Mouse (Mus musculus) heart, embryonic 14.5 days (tissue): Measurements from ENCODE around the gene Sept5. TPM values are rescaled to one million over a fixed set of nuclear protein-coding genes. Genes with fewer than 3 reads are reported as not detected.

Source experiments
- ATAC-seq: fragments of 200-750 bp; cut with Nextera tagmentation; 2 replicates; pipeline ENCODE4 v1.8.0; 2017; ENCODE audit warnings: low read depth, moderate TSS enrichment; ENCODE audit not compliant: insufficient number of reproducible peaks, insufficient read depth, low FRiP score
- H3K27ac ChIP-seq, 2 experiments: fragments of 200-500 bp in 1 of 2; fragments of 300-500 bp in 1 of 2; sonication (generic) in 1 of 2; replicated peaks in 1 of 2; 2 replicates each; pipeline ENCODE4 v1.5.1; 2012 to 2014; ENCODE audit warnings: low read depth in 2 of 2, low read length in 2 of 2, control low read depth in 1 of 2, mild to moderate bottlenecking in 1 of 2, mixed read lengths in 1 of 2; ENCODE audit not compliant: control insufficient read depth in 1 of 2, insufficient read depth in 1 of 2
- H3K27me3 ChIP-seq: fragments of 300-500 bp; sonication (generic); 2 replicates; pipeline ENCODE4 v1.6.1; 2014; ENCODE audit warnings: mild to moderate bottlenecking, low read length, control low read depth; ENCODE audit not compliant: control insufficient read depth, insufficient read depth
- H3K36me3 ChIP-seq: fragments of 300-500 bp; sonication (generic); 2 replicates; pipeline ENCODE4 v1.6.1; 2014; ENCODE audit warnings: mild to moderate bottlenecking, control low read depth, low read length, mixed read lengths; ENCODE audit not compliant: control insufficient read depth, insufficient read depth
- H3K4me1 ChIP-seq, 2 experiments: fragments of 200-500 bp in 1 of 2; fragments of 300-500 bp in 1 of 2; sonication (generic) in 1 of 2; 2 replicates each; pipeline ENCODE4 v1.6.1; 2012 to 2014; ENCODE audit warnings: low read length in 2 of 2, control low read depth in 1 of 2, mixed read lengths in 1 of 2; ENCODE audit not compliant: control insufficient read depth in 2 of 2, insufficient read depth in 2 of 2
- H3K4me2 ChIP-seq: fragments of 300-500 bp; sonication (generic); 2 replicates; pipeline ENCODE4 v1.6.1; 2014; ENCODE audit warnings: mild to moderate bottlenecking, low read length
- H3K4me3 ChIP-seq, 2 experiments: fragments of 200-500 bp in 1 of 2; fragments of 300-500 bp in 1 of 2; sonication (generic) in 1 of 2; 2 replicates each; pipeline ENCODE4 v1.5.1; 2012 to 2014; ENCODE audit warnings: low read length in 2 of 2, mild to moderate bottlenecking in 2 of 2, control low read depth in 1 of 2, low read depth in 1 of 2, moderate library complexity in 1 of 2; ENCODE audit not compliant: control insufficient read depth in 1 of 2, insufficient read depth in 1 of 2
- H3K9ac ChIP-seq: fragments of 300-500 bp; sonication (generic); 2 replicates; pipeline ENCODE4 v1.6.1; 2014; ENCODE audit warnings: mild to moderate bottlenecking, low read length
- H3K9me3 ChIP-seq: fragments of 300-500 bp; sonication (generic); 2 replicates; pipeline ENCODE4 v1.6.1; 2016; ENCODE audit warnings: low read length, control low read depth; ENCODE audit not compliant: control insufficient read depth
- WGBS: fragments of 180-500 bp; shearing (Covaris S2); extraction: QIAGEN DNeasy Blood & Tissue Kit; methylation state at CpG from one replicate; pipeline ENCODE4 v1.1.7; 2014; 5-methylcytosine and 5-hydroxymethylcytosine counted together
- polyA plus RNA-seq: library from polyadenylated mRNA; unstranded; fragments of >200 nt; fragmentation: Nextera tagmentation; extraction: Ambion mirVana; gene quantifications from 2 replicates; pipeline ENCODE4 v1.2.1, GENCODE M21; 2014

Gene Sept5
- polyA plus RNA-seq, 1 experiment from 2014 or later: 7.3 TPM

DNA sequence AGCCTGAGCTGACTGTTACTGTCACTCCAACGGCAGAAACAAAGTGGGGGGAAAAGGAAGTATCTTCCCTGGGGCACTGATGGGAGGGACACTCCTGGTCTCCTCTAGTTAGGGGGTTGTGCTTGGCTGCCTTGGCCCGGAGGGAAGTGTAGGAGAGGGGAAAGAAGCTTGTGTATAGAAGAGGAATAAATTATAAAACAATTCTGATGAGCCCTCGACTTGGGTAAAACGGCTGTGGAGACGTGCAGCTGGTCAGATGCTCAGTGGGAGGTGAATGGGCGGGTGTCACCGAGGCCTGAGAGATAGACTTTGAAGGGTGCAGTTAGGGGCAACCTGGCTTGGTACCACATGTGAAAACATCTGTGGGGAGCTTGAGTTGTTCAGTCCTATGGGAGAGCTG lies 1.4 kb upstream of the Sept5 start:
- H3K4me2 ChIP-seq: no peak overlapping the region
- no peak overlapping the region for H3K4me3 ChIP-seq
- no peaks in the 10 kb centered on the region for H3K36me3 ChIP-seq
- peaks cover 4 to 10% of the 10 kb centered on the region in 2 experiments; a peak in 3 of 4 replicates for H3K4me1 ChIP-seq
- no peak for ATAC-seq
- no peak overlapping the region for H3K27ac ChIP-seq
- H3K9ac ChIP-seq: no peak overlapping the region
- H3K27me3 ChIP-seq: peaks cover 41% of the 10 kb centered on the region
- no peaks in the 10 kb centered on the region for H3K9me3 ChIP-seq
- 63% methylated on average over 7 of the region's 7 CpGs for WGBS

DNA sequence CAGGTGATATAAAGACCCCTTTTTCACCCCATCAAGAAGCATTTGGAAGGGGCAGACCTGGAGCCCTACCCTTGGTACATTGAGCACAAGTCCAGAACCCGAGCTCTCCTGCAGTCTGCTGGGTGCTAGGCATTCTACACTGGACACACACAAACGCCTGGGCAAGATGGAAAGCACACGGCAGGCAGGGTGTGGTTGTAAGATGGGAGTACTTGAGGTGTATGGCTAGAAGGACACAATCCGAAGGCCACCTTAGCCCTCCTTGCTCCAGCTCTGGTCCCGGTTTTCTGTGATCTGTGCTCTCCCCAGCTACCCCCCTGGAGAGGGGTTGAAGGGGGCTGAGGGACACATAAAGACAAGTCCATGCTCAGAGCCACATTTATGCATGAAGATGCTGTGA lies 537 bp upstream of the Sept5 start:
- H3K27me3 ChIP-seq: peaks cover 49% of the 10 kb centered on the region
- H3K9me3 ChIP-seq: no peaks in the 10 kb centered on the region
- ATAC-seq: no peak
- peaks cover 11 to 19% of the 10 kb centered on the region in 2 experiments; a peak in 3 of 4 replicates for H3K4me1 ChIP-seq
- peak overlapping the region; percentile 51 to 74 for H3K4me3 ChIP-seq
- no peaks in the 10 kb centered on the region for H3K36me3 ChIP-seq
- no peak overlapping the region for H3K27ac ChIP-seq
- H3K4me2 ChIP-seq: peak overlapping the region; percentile 98
- WGBS: 56% methylated on average over 5 of the region's 5 CpGs
- H3K9ac ChIP-seq: peak overlapping the region; percentile 80

DNA sequence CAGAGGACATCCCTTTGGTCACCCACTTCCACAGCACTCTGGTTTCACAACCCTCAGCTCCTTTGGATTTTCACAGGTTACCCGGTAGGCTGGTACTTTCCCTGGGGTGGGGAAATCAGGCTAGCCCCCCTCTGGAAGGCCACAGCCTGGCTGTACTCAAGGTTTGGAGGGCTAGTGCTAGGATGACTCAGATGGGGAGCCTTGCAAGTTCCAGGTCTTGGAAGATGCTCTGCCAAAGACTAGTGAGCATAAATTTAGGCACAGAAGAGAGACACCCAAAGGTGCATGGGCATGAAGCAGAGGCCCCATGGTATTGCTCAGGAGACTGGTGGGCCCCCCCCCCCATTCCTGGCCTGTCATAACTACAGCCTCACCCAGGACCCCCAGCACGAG lies 810 bp downstream of the Sept5 start:
- H3K4me3 ChIP-seq: peak overlapping the region; percentile 51 to 74
- H3K27me3 ChIP-seq: peaks cover 62% of the 10 kb centered on the region

DNA sequence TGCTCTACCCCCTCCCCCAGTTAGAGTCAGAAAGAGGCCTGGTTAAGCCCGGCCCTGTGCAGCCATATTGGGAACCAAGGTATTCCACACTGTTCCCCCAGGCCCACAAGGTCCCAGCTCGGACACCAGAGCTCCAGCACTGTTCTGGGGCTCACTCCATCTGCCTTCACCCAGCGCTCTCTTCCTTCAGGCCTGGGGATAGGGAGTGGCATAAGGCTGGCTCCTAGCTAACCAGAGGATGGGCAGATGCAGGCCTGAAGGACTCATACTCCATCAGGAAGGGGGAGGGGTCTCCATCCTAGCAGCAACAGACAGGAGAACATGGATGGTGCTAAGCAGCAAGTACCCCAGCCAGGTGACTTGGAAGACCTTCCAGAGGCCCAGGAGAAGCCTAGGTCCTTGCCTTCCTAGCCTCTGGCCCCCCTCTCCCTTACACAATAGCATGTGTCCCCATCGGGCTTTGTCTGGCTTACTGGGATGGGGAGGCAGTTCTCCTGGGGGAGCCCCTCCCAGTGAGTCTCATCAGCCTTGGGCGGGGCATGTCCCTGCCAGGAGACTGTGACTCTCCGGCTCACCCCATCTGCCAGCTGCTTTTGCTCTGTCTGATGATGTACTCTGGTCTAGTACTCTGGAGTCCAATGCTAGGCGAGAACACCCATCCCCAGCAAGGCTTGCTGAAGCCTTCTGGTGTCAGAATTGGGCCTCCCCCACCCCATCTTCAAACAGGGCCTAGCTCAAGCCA lies 1.4 kb downstream of the Sept5 start:
- Histone ChIP-seq H3K9me3 (no peaks in the 10 kb centered on the region), H3K27ac (no peak overlapping the region), H3K4me2 (peak overlapping the region; percentile 98), H3K4me3 (peak overlapping the region in 1 of 2 experiments; percentile 74; a peak in 1 of 4 replicates), H3K36me3 (no peaks in the 10 kb centered on the region), H3K27me3 (peaks cover 68% of the 10 kb centered on the region), H3K4me1 (peaks cover 11 to 20% of the 10 kb centered on the region in 2 experiments; a peak in 3 of 4 replicates), H3K9ac (no peak overlapping the region)
- no peak for ATAC-seq
- 81% methylated on average over 7 of the region's 7 CpGs for WGBS

More for the DNA sequence above, 810 bp downstream of the Sept5 start:
- peaks cover 11 to 20% of the 10 kb centered on the region in 2 experiments; a peak in 3 of 4 replicates for H3K4me1 ChIP-seq
- H3K36me3 ChIP-seq: no peaks in the 10 kb centered on the region
- peak overlapping the region; percentile 80 for H3K9ac ChIP-seq
- H3K9me3 ChIP-seq: no peaks in the 10 kb centered on the region
- 45% methylated on average over 2 of the region's 2 CpGs for WGBS
- ATAC-seq: no peak
- H3K27ac ChIP-seq: no peak overlapping the region
- H3K4me2 ChIP-seq: peak overlapping the region; percentile 98

DNA sequence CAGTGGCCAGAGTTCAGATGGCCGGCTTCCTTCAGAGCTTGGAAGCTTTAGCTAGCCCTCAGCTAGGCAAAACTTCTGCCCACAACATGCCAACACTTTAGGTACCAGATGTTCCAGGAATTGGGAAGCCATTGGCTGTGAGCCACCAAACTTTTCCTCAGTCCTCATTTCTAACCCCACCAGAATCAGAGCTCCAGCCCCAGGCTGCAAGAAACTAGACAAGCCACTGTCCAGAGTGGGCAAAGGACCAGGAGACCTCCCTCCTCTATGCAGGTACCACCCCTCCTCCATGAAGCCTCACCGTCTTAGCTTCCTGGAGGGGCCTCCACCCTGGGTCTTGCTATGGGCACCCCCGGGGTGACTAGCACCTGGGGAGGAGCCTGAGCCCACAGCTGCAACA lies 2.6 kb downstream of the Sept5 start:
- H3K4me3 ChIP-seq: no peak overlapping the region
- peaks cover 11 to 20% of the 10 kb centered on the region in 2 experiments; a peak in 3 of 4 replicates for H3K4me1 ChIP-seq
- no peak for ATAC-seq
- H3K4me2 ChIP-seq: peak overlapping the region; percentile 77
- H3K36me3 ChIP-seq: no peaks in the 10 kb centered on the region
- no peaks in the 10 kb centered on the region for H3K9me3 ChIP-seq
- H3K27me3 ChIP-seq: peaks cover 80% of the 10 kb centered on the region
- H3K27ac ChIP-seq: no peak overlapping the region
- 55% methylated on average over 3 of the region's 3 CpGs for WGBS
- no peak overlapping the region for H3K9ac ChIP-seq

DNA sequence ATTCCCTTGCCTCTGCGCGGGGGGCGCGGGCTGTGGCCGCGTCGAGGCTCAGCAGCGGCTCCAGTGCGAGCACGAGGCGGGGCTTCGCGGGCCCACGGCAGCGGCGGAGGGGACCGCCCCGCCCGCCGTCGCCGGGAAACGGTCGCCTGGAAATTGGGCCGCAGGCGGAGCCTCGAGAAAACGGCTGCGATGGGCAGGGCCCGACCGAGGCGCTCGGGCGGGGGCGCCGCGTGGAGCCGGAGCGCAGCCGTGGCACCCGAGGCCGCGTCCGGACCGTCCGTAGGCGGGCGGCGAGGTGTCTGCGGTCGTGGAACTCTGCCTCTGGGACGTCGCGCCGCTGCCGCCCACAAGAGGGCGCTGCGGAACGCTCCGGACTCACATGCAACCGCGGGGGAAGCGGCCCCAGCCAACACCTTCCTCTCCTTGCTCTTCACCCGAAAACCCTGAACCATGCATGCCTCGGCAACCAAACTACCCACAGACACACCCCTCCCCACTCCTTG lies 3.3 kb downstream of the Sept5 start, which contains the start of gene Gm49601:
TSS of gene Gm49601 (minus strand) at position 52 of the 503 bp plus-strand sequence.
- no peak for ATAC-seq
- no peak within 1 kb of the TSS for H3K27ac ChIP-seq

DNA sequence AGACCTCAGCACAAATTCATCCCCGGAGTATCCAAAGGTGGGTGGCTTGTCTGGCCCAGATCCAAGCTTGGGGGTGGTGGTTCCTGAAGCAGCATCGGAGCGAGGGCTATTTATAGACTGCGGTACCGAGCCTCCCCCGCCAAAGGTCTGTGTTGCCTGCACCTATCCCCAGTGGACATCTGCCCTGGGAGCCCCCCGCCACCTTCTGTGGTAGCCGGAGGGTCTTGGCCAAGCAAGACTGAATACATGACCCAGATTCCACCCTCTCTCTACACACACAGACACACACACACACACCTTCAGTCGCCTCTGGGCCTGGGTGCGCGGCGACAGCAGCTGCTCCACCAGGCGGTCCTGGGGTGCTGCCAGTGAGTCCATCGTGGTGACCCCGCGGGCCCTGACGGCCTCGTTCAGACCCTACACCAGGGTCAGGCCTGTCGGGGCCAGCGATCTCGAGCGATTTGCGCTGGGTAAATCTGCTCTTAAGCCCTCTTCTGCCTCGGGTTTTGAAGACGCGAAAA lies 3.9 kb downstream of the Sept5 start:
- no peak overlapping the region for H3K27ac ChIP-seq
- peaks cover 84% of the 10 kb centered on the region for H3K27me3 ChIP-seq
- H3K4me2 ChIP-seq: peak overlapping the region; percentile 77
- peaks cover 20 to 33% of the 10 kb centered on the region in 2 experiments; a peak in 3 of 4 replicates for H3K4me1 ChIP-seq
- peak overlapping the region; percentile 49 to 52 for H3K4me3 ChIP-seq
- 8% methylated on average over 26 of the region's 26 CpGs for WGBS
- no peak for ATAC-seq
- H3K9ac ChIP-seq: peak overlapping the region; percentile 63
- no peaks in the 10 kb centered on the region for H3K9me3 ChIP-seq
- H3K36me3 ChIP-seq: no peaks in the 10 kb centered on the region

More for the DNA sequence above, 3.3 kb downstream of the Sept5 start, which contains the start of gene Gm49601:
- peaks cover 84% of the 10 kb centered on the region for H3K27me3 ChIP-seq
- H3K9me3 ChIP-seq: no peaks in the 10 kb centered on the region
- H3K9ac ChIP-seq: peak within 1 kb of the TSS; percentile 63
- peaks cover 16 to 27% of the 10 kb centered on the region in 2 experiments; a peak in 3 of 4 replicates for H3K4me1 ChIP-seq
- peak within 1 kb of the TSS; percentile 77 for H3K4me2 ChIP-seq
- no peaks in the 10 kb centered on the region for H3K36me3 ChIP-seq
- under 1% methylated on average over 62 of the region's 65 CpGs for WGBS
- peak within 1 kb of the TSS; percentile 49 to 52 for H3K4me3 ChIP-seq
